Mouse (Mus musculus) hindbrain, postnatal 0 days (tissue): ENCODE results near the gene Ccdc12. TPM values are rescaled to one million over a fixed set of nuclear protein-coding genes. Genes with fewer than 3 reads are reported as not detected.

Source experiments
- ATAC-seq: fragments of 200-750 bp; cut with Nextera tagmentation; 2 replicates; pipeline ENCODE4 v1.8.0; 2017; ENCODE audit warnings: mild to moderate bottlenecking, moderate TSS enrichment, moderate library complexity
- DNase-seq: peaks from one replicate; pipeline ENCODE4 v3.0.0-alpha.2; 2015; ENCODE audit warnings: low spot score
- H3K27ac ChIP-seq: fragments of 300-500 bp; sonication (generic); 2 replicates; pipeline ENCODE4 v1.5.1; 2014; ENCODE audit warnings: mild to moderate bottlenecking
- H3K27me3 ChIP-seq: fragments of 300-500 bp; sonication (generic); 2 replicates; pipeline ENCODE4 v1.6.1; 2014; ENCODE audit warnings: low read length, mixed read lengths; ENCODE audit not compliant: insufficient read depth
- H3K36me3 ChIP-seq: fragments of 300-500 bp; sonication (generic); 2 replicates; pipeline ENCODE4 v1.6.1; 2014; ENCODE audit warnings: low read length, mixed read lengths; ENCODE audit not compliant: insufficient read depth
- H3K4me1 ChIP-seq: fragments of 300-500 bp; sonication (generic); 2 replicates; pipeline ENCODE4 v1.6.1; 2014; ENCODE audit warnings: antibody characterized with exemption, low read length, mixed read lengths; ENCODE audit not compliant: insufficient read depth
- H3K4me2 ChIP-seq: fragments of 300-500 bp; sonication (generic); 2 replicates; pipeline ENCODE4 v1.6.1; 2014; ENCODE audit warnings: low read depth, mild to moderate bottlenecking, low read length, moderate library complexity, mixed read lengths
- H3K4me3 ChIP-seq: fragments of 300-500 bp; sonication (generic); 2 replicates; pipeline ENCODE4 v1.5.1; 2014; ENCODE audit warnings: low read length
- H3K9ac ChIP-seq: fragments of 300-500 bp; sonication (generic); replicated peaks from 2 replicates; pipeline ENCODE4 v1.6.1; 2014; ENCODE audit warnings: mild to moderate bottlenecking, low read length, moderate library complexity, mixed read lengths
- H3K9me3 ChIP-seq: fragments of 300-500 bp; sonication (generic); 2 replicates; pipeline ENCODE4 v1.6.1; 2016; ENCODE audit warnings: low read length, mixed read lengths
- CTCF ChIP-seq: IDR thresholded peaks from 2 replicates; pipeline ENCODE4 v1.5.1; 2016; ENCODE audit warnings: antibody characterized with exemption, control low read depth, low read depth
- WGBS: fragments of 180-500 bp; shearing (Covaris S2); extraction: QIAGEN DNeasy Blood & Tissue Kit; methylation state at CpG from one replicate; pipeline ENCODE4 v1.1.7; 2014; 5-methylcytosine and 5-hydroxymethylcytosine counted together
- polyA plus RNA-seq: library from polyadenylated mRNA; unstranded; fragments of >200 nt; fragmentation: Nextera tagmentation; extraction: Ambion mirVana; gene quantifications from 2 replicates; pipeline ENCODE4 v1.2.1, GENCODE M21; 2015
- total RNA-seq: library from RNA; depleted of rRNA; stranded (reverse); fragments of >200 nt; gene quantifications from 2 replicates; pipeline ENCODE4 v1.2.3, GENCODE M21; 2014

Ccdc12 gene
- total and polyA plus RNA-seq, 2 experiments from 2014 or later: 17.0 to 113 TPM

GRCm38 (mm10) chr9:110644295-110644694 lies 12.0 kb upstream of the Ccdc12 start:
- 82% methylated on average over 10 of the region's 10 CpGs for WGBS
- no peak for ATAC-seq
- H3K9me3 ChIP-seq: no peaks in the 10 kb centered on the region

DNA sequence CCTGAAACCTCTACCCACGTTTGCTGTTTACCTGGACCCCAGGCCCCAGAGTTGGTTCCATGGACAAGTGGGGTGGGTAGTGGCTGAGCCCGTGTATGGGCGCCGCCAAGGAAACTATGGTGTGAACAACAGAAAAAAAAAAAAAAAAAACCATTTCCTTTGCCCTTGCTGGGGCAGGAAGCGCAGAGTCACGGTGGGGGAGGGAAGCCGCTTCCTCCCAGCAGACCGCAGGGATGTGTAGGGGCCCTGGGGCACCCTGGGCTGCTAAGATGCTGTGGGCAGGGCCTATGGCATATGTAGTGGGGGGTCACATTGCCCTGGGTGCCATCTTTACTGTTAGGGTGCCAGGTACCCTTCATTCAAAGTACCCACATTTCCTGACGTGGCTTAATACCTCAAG lies 11.1 kb upstream of the Ccdc12 start:
- H3K4me1 ChIP-seq: no peaks in the 10 kb centered on the region
- H3K27ac ChIP-seq: no peak overlapping the region
- H3K4me2 ChIP-seq: no peak overlapping the region
- no peak for ATAC-seq
- H3K27me3 ChIP-seq: no peaks in the 10 kb centered on the region
- WGBS: 89% methylated on average over 9 of the region's 9 CpGs
- H3K9ac ChIP-seq: no peak overlapping the region
- no peak for TF ChIP-seq CTCF
- H3K4me3 ChIP-seq: no peak overlapping the region
- no peaks in the 10 kb centered on the region for H3K36me3 ChIP-seq
- no peak for DNase-seq
- H3K9me3 ChIP-seq: no peaks in the 10 kb centered on the region

More at GRCm38 (mm10) chr9:110644295-110644694, 12.0 kb upstream of the Ccdc12 start:
- Histone ChIP-seq H3K27ac (no peak overlapping the region), H3K4me1 (no peaks in the 10 kb centered on the region), H3K36me3 (no peaks in the 10 kb centered on the region), H3K4me3 (no peak overlapping the region), H3K4me2 (no peak overlapping the region), H3K27me3 (no peaks in the 10 kb centered on the region), H3K9ac (no peak overlapping the region)
- DNase-seq: no peak
- TF ChIP-seq CTCF: no peak

- H3K36me3 ChIP-seq: no peaks in the 10 kb centered on the region
- H3K4me2 ChIP-seq: no peak overlapping the region
- H3K4me1 ChIP-seq: peaks cover 17% of the 10 kb centered on the region
- ATAC-seq: peak; percentile 56; the same call in 1 of the 2 replicates
- DNase-seq: peak; percentile 63
- peak overlapping the region; percentile 58; the same call in 1 of the 2 replicates for H3K27ac ChIP-seq
- no peak overlapping the region for H3K4me3 ChIP-seq
- H3K9ac ChIP-seq: no peak overlapping the region
- no peaks in the 10 kb centered on the region for H3K27me3 ChIP-seq
- TF ChIP-seq CTCF: no peak
- no peaks in the 10 kb centered on the region for H3K9me3 ChIP-seq
Observed at GRCm38 (mm10) chr9:110649775-110650174, 6.5 kb upstream of the Ccdc12 start.

DNA sequence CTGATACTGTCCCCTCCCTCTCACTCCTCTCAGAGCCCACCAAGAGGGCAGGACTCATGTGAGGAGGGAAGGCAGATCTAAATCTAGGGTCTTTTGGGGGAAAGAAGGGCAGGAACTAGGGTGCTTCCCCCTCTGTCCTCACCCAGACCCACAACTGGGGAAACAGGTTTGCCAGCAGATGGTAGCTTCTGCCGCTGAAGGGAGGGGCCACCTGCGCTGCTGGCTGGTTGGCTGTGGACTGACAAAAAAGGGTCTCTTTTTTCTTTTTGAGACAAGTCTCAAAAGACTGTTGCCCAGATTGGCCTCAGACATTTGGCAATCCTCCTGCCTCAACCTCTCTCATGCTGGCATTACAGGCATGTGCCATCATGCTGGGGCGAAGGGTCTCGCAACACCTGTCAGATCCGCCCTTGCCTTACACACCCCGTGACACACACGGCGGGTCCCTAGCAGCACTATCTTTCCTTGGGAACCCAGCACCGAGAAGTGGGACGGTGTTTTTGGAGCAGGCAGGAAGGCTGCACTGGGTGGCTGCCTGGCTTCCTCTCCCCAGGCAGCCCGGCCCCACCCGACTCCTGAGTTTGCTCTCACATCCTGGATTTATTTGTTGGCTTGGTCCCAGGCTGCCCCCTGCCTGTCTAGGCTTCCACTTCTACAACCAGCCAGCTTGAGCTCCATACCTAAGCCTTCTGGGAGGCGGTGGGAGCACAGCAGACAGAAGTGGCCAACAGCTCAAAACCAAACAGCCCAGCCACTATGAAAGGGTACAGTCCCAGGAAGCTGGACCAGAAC lies 4.2 kb upstream of the Ccdc12 start:
- H3K9ac ChIP-seq: no peak overlapping the region
- 0 out of 2 replicates have a peak overlapping the region, but pooled peaks have one; percentile 71 for H3K4me3 ChIP-seq
- H3K4me2 ChIP-seq: peak overlapping the region; percentile 98
- no peak for TF ChIP-seq CTCF
- peaks cover 21% of the 10 kb centered on the region for H3K4me1 ChIP-seq
- no peak overlapping the region for H3K27ac ChIP-seq
- H3K9me3 ChIP-seq: no peaks in the 10 kb centered on the region
- 36% methylated on average over 13 of the region's 13 CpGs for WGBS
- ATAC-seq (no peak), DNase-seq (no peak)
- H3K27me3 ChIP-seq: no peaks in the 10 kb centered on the region
- H3K36me3 ChIP-seq: no peaks in the 10 kb centered on the region

DNA sequence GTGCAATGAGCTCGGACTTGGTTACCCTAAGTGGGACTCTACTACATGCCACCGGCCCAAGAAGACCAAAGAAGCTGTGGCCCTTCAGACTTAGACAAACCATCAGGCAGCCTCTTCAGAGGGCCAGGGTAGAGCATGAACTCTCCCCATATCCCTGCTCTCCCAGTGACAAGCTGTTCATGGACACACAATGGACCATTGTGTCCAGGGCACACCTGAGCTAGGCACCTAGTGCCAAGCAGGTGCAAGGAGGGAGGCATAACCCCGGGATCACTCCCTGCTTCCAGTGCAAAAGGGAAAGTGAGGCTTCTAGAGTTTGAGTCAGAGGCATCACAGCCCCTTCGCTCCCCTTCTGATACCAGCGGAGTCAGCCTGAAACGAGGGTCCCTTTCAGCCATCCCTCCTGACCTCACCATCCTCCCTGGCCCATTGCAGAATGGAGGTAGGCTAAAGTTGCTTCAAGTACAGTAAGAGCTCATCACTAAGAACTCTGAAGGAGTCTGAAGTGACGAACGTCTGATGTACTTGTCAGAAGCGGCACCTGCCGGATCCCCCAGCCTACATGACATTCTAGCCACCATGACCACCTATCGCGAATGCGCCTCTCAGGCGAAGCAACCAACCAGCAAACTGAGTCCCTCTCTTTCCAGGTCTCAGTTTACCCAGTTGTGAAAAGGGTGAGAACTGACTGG lies 3.2 kb upstream of the Ccdc12 start:
- H3K9ac ChIP-seq: peak overlapping the region; percentile 63
- no peaks in the 10 kb centered on the region for H3K27me3 ChIP-seq
- 19% methylated on average over 14 of the region's 14 CpGs for WGBS
- H3K4me2 ChIP-seq: peak overlapping the region; percentile 98
- no peaks in the 10 kb centered on the region for H3K36me3 ChIP-seq
- DNase-seq (no peak), ATAC-seq (no peak)
- no peak overlapping the region for H3K27ac ChIP-seq
- H3K4me1 ChIP-seq: peaks cover 26% of the 10 kb centered on the region
- H3K9me3 ChIP-seq: no peaks in the 10 kb centered on the region
- TF ChIP-seq CTCF: no peak
- H3K4me3 ChIP-seq: peak overlapping the region; percentile 71

DNA sequence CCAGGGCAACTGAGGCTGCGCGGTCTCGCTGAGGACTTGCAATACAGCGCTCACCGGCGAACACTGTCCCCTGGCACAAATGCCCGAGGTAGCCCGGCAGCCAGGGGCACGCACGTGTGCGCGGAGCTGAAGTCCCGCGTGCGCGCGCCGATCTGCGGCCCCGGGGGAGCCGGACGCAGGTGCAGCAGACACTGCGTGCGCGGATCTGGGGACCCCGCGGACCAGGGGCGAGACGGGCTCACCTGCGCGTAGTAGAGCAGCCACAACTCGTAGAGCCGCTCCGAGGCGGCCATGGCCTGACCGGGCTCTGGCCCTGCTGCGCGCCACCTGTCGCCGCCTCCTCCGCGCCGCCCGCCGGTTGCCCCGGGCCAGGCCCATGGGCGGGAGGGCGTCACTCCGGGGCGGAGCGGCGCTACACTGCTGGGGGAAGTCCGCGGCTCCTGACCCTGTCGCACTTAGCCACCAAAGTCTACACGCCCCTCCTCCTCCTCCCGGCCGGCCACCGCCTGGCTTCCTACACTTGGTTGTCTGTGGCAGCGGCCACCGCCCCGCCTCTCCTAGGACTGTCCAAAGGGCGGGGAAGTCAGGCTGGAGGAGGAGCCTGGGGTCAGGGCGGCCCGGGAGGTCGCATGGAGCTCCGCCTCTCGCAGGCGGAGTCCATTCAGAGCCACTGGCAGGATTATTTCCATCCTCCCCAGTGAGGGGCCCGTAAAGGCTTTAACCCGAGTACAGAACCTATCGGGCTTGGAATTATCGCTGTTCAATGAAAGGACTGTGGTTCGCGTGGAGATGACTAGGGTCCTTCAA lies 2.4 kb upstream of the Ccdc12 start, which contains the start of gene Nbeal2:
Gene Nbeal2 (minus strand): TSS at position 507 of the 807 bp plus-strand sequence.
- peak within 1 kb of the TSS; percentile 98 for H3K4me2 ChIP-seq
- ATAC-seq (peak; percentile 71), DNase-seq (peak; percentile 83)
- H3K9ac ChIP-seq: peak within 1 kb of the TSS; percentile 63
- H3K27me3 ChIP-seq: no peaks in the 10 kb centered on the region
- H3K4me1 ChIP-seq: peaks cover 26% of the 10 kb centered on the region
- no peaks in the 10 kb centered on the region for H3K36me3 ChIP-seq
- H3K4me3 ChIP-seq: peak within 1 kb of the TSS; percentile 71
- peak within 1 kb of the TSS; percentile 33 for H3K27ac ChIP-seq
- under 1% methylated on average over 61 of the region's 75 CpGs for WGBS
- TF ChIP-seq CTCF: no peak; the same call in 1 of the 2 replicates
- H3K9me3 ChIP-seq: no peaks in the 10 kb centered on the region
